ENCODE assay signal across 25 mouse cellular contexts in the genomic region with DNA sequence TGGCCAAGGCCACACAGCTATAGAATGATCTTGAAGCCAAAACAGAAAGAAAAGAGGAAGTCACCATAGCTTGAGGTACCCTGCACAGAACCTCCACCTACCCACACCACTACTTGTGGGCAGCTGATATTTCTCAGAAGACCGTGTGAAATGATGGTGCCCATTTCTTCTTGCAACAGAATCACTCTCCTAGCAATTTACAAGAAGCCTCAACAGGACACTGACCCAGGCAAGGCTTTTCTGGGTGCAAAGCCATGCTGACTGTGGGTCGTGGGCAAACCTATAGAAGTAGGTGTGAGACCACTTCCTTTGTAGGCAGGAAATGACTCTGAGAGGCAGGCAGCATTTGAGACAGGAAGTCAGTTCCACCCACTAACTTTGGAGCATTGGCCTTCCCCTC. TPM values are rescaled to one million over a fixed set of nuclear protein-coding genes. Genes with fewer than 3 reads are reported as not detected.
DNase-seq lines count a peak whose midpoint lies in the region; ATAC-seq and TF ChIP-seq lines count a peak whose summit lies in the region.
"Had no signal": no experiment of that assay in that cellular context is flagged by ENCODE, and none has a peak within 500 bp of the region (broad histone marks: within the 10 kb centered on the region; RNA-seq: fewer than 3 reads in every experiment).

No protein-coding gene starts in this region.

- no peaks in the 10 kb centered on the region for H3K27me3 ChIP-seq in small intestine, adult 2 months (ENCODE audit: control insufficient read depth, insufficient read depth, low read length)
- H3K27me3 ChIP-seq: forebrain, embryonic 13.5 days; midbrain, embryonic 15.5 days; neural tube, embryonic 15.5 days; Patski; stomach, embryonic 15.5 days had no signal

- no peak for TF ChIP-seq POLR2A in small intestine, adult 2 months (IDR thresholded peaks at IDR 0.05; ENCODE audit: low read depth, low read length)

- 58% methylated on average over 2 of the region's 2 CpGs for WGBS in small intestine, adult 2 months

- no peaks in the 10 kb centered on the region for H3K4me1 ChIP-seq in small intestine, adult 2 months (ENCODE audit: control insufficient read depth, insufficient read depth, insufficient read length, low read length)
- H3K4me1 ChIP-seq: heart, embryonic 15.5 days; lung, embryonic 15.5 days; stomach, embryonic 15.5 days had no signal

- TF ChIP-seq CTCF in small intestine, adult 2 months (IDR thresholded peaks at IDR 0.05; ENCODE audit: extremely low read depth, insufficient read length, insufficient replicate concordance, low read depth, low read length) = no peak

- no peaks in the 10 kb centered on the region for H3K36me3 ChIP-seq in small intestine, adult 2 months (ENCODE audit: control insufficient read depth, insufficient read depth, low read length)
- H3K36me3 ChIP-seq: G1E; heart, embryonic 15.5 days; hindbrain, embryonic 10.5 days; lung, embryonic 15.5 days; midbrain, embryonic 15.5 days; neural tube, embryonic 15.5 days; stomach, embryonic 15.5 days had no signal

- peak; percentile 2 for DNase-seq in embryo, embryonic 10 days (ENCODE audit: low spot score)
- no peak for DNase-seq in embryo, embryonic 11 days
- peak; percentile 7 for DNase-seq in thymus, postnatal 14 days
- no peak for DNase-seq in thymus, postnatal 25 days
- no peak for DNase-seq in cerebellum, postnatal 36 days
- no peak for DNase-seq in embryo, embryonic 10.5 days (ENCODE audit: low spot score)
- DNase-seq: adrenal gland, postnatal 14 days; cerebellum, adult 9-10 months; gastrocnemius, postnatal 36 days; lung, postnatal 4 days had no signal

- ATAC-seq in inflammation-experienced regulatory T-cells, adult 6 months = peak; percentile 89
- ATAC-seq: forebrain, embryonic 13.5 days; hindbrain, embryonic 16.5 days; intestine, postnatal 0 days; midbrain, embryonic 15.5 days; Patski had no signal

- H3K27ac ChIP-seq in small intestine, adult 2 months (ENCODE audit: insufficient read depth, low read depth, low read length) = no peak overlapping the region
- H3K27ac ChIP-seq: forebrain, embryonic 13.5 days; heart, embryonic 15.5 days; hindbrain, embryonic 10.5 days; liver, embryonic 14.5 days; lung, embryonic 15.5 days; midbrain, embryonic 15.5 days; neural tube, embryonic 15.5 days; stomach, embryonic 15.5 days had no signal

- H3K4me3 ChIP-seq in small intestine, adult 2 months (ENCODE audit: low read depth, low read length) = peak overlapping the region; percentile 38; the same call in 1 of the 2 replicates
- H3K4me3 ChIP-seq: forebrain, embryonic 13.5 days; heart, embryonic 15.5 days; hindbrain, embryonic 10.5 days; lung, embryonic 15.5 days; midbrain, embryonic 15.5 days; myocyte; neural tube, embryonic 15.5 days; stomach, embryonic 15.5 days had no signal

RNA-seq across cellular contexts. Expression of a gene that starts 49.3 kb away (rescaled TPM):
- polyA plus RNA-seq in inflammation-experienced regulatory T-cells, adult 6 months (2017; shearing (Covaris generic)) = 1 to 10 TPM; 1.7 to 2.5 (median 1.9) TPM
- polyA plus RNA-seq in small intestine, adult 2 months (2012; rRNA removed) = 3.5 and 4.9 TPM in 2 replicates
- polyA plus RNA-seq: G1E, myocyte had no signal

Comparison
In these comparisons a context has a peak if more than half of its experiments do, and no peak if none do; other contexts are left out.
1. DNase-seq: peak in embryo, embryonic 10 days (single experiment) and thymus, postnatal 14 days (single experiment); none in embryo, embryonic 11 days (single experiment), thymus, postnatal 25 days (single experiment), cerebellum, postnatal 36 days (0 of 2) and embryo, embryonic 10.5 days (single experiment).